Mouse (Mus musculus): ENCODE results near the gene Snrk. TPM values are rescaled to one million over a fixed set of nuclear protein-coding genes. Genes with fewer than 3 reads are reported as not detected.

The Snrk gene
- polyA plus RNA-seq, 1 experiment from 2014 or later: 25.5 TPM

DNA sequence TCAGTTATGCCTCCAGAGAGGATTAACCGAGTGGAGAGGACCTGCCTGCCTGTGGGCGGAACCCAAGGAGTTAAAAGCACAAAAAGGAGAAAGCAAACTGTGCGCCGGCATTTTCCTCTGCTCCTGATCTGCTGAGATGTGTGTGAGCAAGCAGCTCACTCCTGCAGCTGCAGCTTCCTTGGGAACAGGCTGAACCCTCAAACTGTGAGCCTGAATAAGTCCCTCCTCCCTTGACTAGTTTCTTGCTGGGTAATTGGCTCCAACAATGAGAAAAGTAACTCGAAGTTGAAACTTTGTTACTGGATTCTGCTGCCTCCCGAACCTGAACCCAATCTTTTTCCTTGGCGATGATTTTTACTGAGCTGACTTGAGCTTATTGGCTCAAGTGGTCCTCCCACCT is 25.9 kb upstream of the Snrk start:
- H3K27ac ChIP-seq (ENCODE audit: low read depth): no peak overlapping the region
- TF ChIP-seq EP300 (IDR thresholded peaks at IDR 0.05; ENCODE audit: low read depth) (no peak), CTCF (IDR thresholded peaks at IDR 0.05; ENCODE audit: low read depth) (no peak)
- no peak overlapping the region for H3K4me2 ChIP-seq (ENCODE audit: low read depth, low read length)
- no peaks in the 10 kb centered on the region for H3K36me3 ChIP-seq (replicated peaks; ENCODE audit: insufficient read depth, low read length)
- no peak overlapping the region for H3K9ac ChIP-seq (replicated peaks)
- peaks cover 8% of the 10 kb centered on the region for H3K4me1 ChIP-seq (ENCODE audit: insufficient read depth)
- DNase-seq: no peak
- H3K27me3 ChIP-seq (ENCODE audit: insufficient read depth, low read length): no peaks in the 10 kb centered on the region
- H3K4me3 ChIP-seq (ENCODE audit: low read depth, low read length): no peak overlapping the region
- no peak for ATAC-seq
- 58% methylated on average over 7 of the region's 7 CpGs for WGBS (ENCODE audit: insufficient replicate concordance)
- H3K9me3 ChIP-seq (ENCODE audit: low read length): no peaks in the 10 kb centered on the region

DNA sequence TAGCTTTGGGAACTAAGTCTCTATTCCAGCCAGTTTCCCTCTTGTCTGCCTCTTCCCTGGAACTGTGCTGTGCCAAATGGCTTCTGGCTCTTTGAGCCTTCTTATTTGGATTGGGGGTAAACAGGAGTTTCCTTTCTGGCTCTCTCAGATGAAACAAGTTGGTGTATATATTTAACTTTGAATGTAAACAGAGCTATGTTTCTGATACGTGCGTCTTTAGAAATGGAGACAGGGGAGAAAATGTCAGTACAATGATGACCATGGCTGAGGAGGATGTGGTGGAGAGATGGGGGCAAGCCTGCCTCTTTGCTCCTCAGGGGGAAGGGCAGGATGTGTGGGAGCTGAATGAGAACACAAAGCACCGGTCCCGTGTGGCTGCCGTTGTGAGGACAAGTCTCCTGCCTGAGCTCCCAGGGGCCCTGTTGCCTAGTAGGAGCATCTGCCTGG is 25.3 kb upstream of the Snrk start:
- no peaks in the 10 kb centered on the region for H3K36me3 ChIP-seq (replicated peaks; ENCODE audit: insufficient read depth, low read length)
- DNase-seq (no peak), ATAC-seq (no peak)
- no peak for TF ChIP-seq EP300 (IDR thresholded peaks at IDR 0.05; ENCODE audit: low read depth)
- TF ChIP-seq CTCF (IDR thresholded peaks at IDR 0.05; ENCODE audit: low read depth): no peak
- 20% methylated on average over 5 of the region's 5 CpGs for WGBS (ENCODE audit: insufficient replicate concordance)
- no peaks in the 10 kb centered on the region for H3K9me3 ChIP-seq (ENCODE audit: low read length)
- no peaks in the 10 kb centered on the region for H3K27me3 ChIP-seq (ENCODE audit: insufficient read depth, low read length)
- no peak overlapping the region for H3K27ac ChIP-seq (ENCODE audit: low read depth)
- no peak overlapping the region for H3K4me3 ChIP-seq (ENCODE audit: low read depth, low read length)
- peaks cover 8% of the 10 kb centered on the region for H3K4me1 ChIP-seq (ENCODE audit: insufficient read depth)
- H3K4me2 ChIP-seq (ENCODE audit: low read depth, low read length): no peak overlapping the region
- H3K9ac ChIP-seq (replicated peaks): no peak overlapping the region

DNA sequence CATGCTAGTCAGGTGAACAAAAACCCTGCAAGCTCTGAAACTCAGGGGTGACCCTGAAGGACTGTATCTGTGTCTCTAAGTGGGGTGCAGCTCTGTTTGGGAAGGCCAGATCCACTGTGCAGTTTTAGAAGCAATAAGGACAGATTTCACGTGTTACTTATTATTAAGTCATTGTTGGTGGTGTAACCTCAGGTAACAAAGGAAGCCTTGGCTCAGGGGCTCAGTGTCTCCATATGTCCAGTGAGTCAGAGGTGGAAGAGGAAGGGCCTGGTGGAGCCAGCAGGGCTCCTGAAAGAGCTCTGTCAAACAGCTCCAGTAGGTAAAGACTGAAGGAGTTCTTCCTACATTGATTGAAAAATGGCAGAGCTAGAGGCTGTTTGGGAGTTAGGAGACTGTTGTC is 22.9 kb upstream of the Snrk start:
- no peaks in the 10 kb centered on the region for H3K36me3 ChIP-seq (replicated peaks; ENCODE audit: insufficient read depth, low read length)
- no peaks in the 10 kb centered on the region for H3K27me3 ChIP-seq (ENCODE audit: insufficient read depth, low read length)
- DNase-seq (no peak), ATAC-seq (no peak)
- H3K9me3 ChIP-seq (ENCODE audit: low read length): no peaks in the 10 kb centered on the region
- no peak for TF ChIP-seq EP300 (IDR thresholded peaks at IDR 0.05; ENCODE audit: low read depth)
- no peak for TF ChIP-seq CTCF (IDR thresholded peaks at IDR 0.05; ENCODE audit: low read depth)
- WGBS (ENCODE audit: insufficient replicate concordance): 66% methylated on average over 1 of the region's 1 CpGs
- no peak overlapping the region for H3K4me3 ChIP-seq (ENCODE audit: low read depth, low read length)
- H3K9ac ChIP-seq (replicated peaks): no peak overlapping the region
- peaks cover 3% of the 10 kb centered on the region; the same call in 1 of the 2 replicates for H3K4me1 ChIP-seq (ENCODE audit: insufficient read depth)
- no peak overlapping the region for H3K27ac ChIP-seq (ENCODE audit: low read depth)
- no peak overlapping the region for H3K4me2 ChIP-seq (ENCODE audit: low read depth, low read length)

DNA sequence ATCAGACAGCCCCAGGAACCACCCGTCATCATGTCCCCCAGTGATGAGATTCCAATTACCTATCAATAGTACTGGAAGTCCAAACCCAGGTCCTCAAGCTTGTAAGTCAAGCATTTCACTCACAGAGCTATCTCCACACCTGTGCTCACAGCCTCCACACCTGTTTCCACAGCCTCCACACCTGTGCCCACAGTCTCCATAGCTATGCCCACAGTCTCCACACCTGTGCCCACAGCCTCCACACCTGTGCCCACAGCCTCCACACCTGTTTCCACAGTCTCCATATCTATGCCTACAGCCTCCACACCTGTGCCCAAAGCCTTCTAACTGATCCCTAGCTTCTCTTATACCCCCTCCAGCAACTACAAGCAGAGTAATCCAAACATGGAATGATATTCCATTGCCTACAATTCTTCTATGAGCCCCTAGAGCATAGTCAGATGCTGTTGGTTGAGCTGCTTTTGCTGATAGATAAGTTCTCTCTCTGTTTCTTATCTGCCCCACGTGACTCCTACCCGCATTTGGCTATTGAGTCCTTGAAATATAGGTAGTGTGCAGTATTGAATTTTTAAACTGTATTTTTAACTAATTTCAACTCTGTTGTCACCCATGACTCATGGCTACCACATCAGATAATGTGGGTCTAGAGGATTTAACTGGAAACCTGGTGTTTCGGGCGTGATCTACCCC is 20.1 kb upstream of the Snrk start:
- Histone ChIP-seq H3K4me2 (ENCODE audit: low read depth, low read length) (no peak overlapping the region), H3K27me3 (ENCODE audit: insufficient read depth, low read length) (no peaks in the 10 kb centered on the region), H3K4me3 (ENCODE audit: low read depth, low read length) (no peak overlapping the region), H3K27ac (ENCODE audit: low read depth) (no peak overlapping the region), H3K9me3 (ENCODE audit: low read length) (no peaks in the 10 kb centered on the region), H3K4me1 (ENCODE audit: insufficient read depth) (peaks cover 3% of the 10 kb centered on the region), H3K9ac (replicated peaks) (no peak overlapping the region), H3K36me3 (replicated peaks; ENCODE audit: insufficient read depth, low read length) (no peaks in the 10 kb centered on the region)
- TF ChIP-seq CTCF (IDR thresholded peaks at IDR 0.05; ENCODE audit: low read depth) (no peak), EP300 (IDR thresholded peaks at IDR 0.05; ENCODE audit: low read depth) (no peak)
- ATAC-seq (no peak), DNase-seq (no peak)
- WGBS (ENCODE audit: insufficient replicate concordance): 73% methylated on average over 5 of the region's 5 CpGs

DNA sequence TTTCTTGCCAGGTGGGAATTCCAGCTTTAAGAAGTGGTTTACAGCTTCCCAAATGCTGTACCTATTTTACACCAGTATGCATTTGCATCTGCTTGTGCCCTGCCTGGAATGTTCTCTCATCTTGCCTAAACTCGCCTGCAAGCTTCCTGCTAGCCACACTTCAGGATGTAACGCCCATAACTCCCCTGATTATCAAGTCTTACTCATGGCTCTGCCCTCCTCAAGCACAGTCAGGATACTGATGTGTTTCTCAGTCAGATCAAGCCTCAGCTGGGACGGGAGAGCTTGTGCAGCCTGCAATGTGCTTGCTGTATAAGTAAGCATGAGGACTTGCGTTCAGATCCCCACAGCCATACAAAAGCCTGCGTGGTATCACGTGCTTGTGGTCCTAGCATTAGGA is 19.5 kb upstream of the Snrk start:
- TF ChIP-seq EP300 (IDR thresholded peaks at IDR 0.05; ENCODE audit: low read depth) (no peak), CTCF (IDR thresholded peaks at IDR 0.05; ENCODE audit: low read depth) (no peak)
- no peak overlapping the region for H3K4me3 ChIP-seq (ENCODE audit: low read depth, low read length)
- 64% methylated on average over 6 of the region's 6 CpGs for WGBS (ENCODE audit: insufficient replicate concordance)

DNA sequence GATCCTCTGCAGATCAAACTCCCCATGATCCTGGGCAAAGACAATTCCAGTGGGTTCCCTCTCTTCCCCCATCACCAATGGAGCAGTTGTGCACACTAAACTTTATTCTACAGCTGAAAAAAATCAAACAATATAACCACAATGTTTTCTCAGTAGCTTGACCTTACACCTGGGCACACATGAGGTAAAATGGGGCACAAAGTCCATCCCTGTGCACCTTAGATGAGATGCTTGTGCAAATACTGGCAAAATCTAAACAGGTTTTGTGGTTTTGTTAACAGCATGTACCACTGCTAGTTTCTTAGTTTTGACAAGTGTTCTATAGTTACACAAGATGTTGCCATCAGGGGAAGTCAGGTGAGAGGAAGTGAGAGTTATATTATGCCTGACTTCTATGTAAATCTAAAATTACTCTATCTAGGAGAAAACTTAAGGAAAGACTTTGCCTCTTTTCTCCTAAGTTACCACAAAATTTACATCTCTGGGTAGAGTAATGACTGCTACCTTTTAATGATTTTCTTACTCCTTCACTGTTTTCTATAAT is 16.4 kb upstream of the Snrk start:
- no peak overlapping the region for H3K9ac ChIP-seq (replicated peaks)
- H3K4me2 ChIP-seq (ENCODE audit: low read depth, low read length): no peak overlapping the region; the same call in 1 of the 2 replicates
- no peak overlapping the region for H3K27ac ChIP-seq (ENCODE audit: low read depth)
- TF ChIP-seq CTCF (IDR thresholded peaks at IDR 0.05; ENCODE audit: low read depth) (no peak), EP300 (IDR thresholded peaks at IDR 0.05; ENCODE audit: low read depth) (no peak)
- DNase-seq (no peak), ATAC-seq (peak; percentile 60; the same call in 1 of the 2 replicates)
- no peaks in the 10 kb centered on the region for H3K9me3 ChIP-seq (ENCODE audit: low read length)
- H3K36me3 ChIP-seq (replicated peaks; ENCODE audit: insufficient read depth, low read length): no peaks in the 10 kb centered on the region
- H3K4me1 ChIP-seq (ENCODE audit: insufficient read depth): peaks cover 8% of the 10 kb centered on the region
- no peak overlapping the region for H3K4me3 ChIP-seq (ENCODE audit: low read depth, low read length)
- no peaks in the 10 kb centered on the region for H3K27me3 ChIP-seq (ENCODE audit: insufficient read depth, low read length)

More for the DNA sequence above, 19.5 kb upstream of the Snrk start:
- no peaks in the 10 kb centered on the region for H3K27me3 ChIP-seq (ENCODE audit: insufficient read depth, low read length)
- no peak overlapping the region for H3K27ac ChIP-seq (ENCODE audit: low read depth)
- ATAC-seq (no peak), DNase-seq (no peak)
- peaks cover 3% of the 10 kb centered on the region for H3K4me1 ChIP-seq (ENCODE audit: insufficient read depth)
- H3K9ac ChIP-seq (replicated peaks): no peak overlapping the region
- no peak overlapping the region for H3K4me2 ChIP-seq (ENCODE audit: low read depth, low read length)
- H3K36me3 ChIP-seq (replicated peaks; ENCODE audit: insufficient read depth, low read length): no peaks in the 10 kb centered on the region
- no peaks in the 10 kb centered on the region for H3K9me3 ChIP-seq (ENCODE audit: low read length)

Measured in liver, postnatal 0 days (tissue).